Mouse (Mus musculus) thymus, postnatal 14 days (tissue): ENCODE measurements around the gene Psg20.
"Not testable (repeated sequence)": the region's sequence is repeated elsewhere in the genome, so short reads cannot be mapped to it uniquely, and the experiment has no call there.

ENCODE experiments used
- DNase-seq: peaks from one replicate; pipeline ENCODE4 v3.0.0; 2021

The Psg20 gene

DNA sequence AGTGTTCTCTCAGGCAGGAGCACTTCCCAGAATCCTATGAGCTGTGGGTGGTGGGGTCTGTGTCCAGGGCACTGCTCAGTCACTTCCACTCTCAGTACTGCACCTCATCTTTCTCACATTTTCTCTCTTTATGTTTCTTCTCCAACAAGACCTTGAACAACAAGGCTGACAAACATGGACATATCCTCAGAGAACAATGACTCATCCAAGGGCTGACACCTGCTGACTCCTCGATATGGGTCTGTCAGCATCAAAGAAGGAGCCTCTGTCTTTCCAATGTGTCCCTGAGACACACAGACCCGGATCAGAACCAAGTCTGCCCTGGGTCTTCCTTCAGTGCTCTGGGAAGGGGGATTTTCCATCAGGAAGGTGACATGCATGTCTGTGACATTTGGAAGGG, at the start of gene Psg20:
TSS of gene Psg20 (minus strand) at position 101 of the 400 bp plus-strand sequence.
- DNase-seq: no peak

- no peak for DNase-seq
Measured at GRCm38 (mm10) chr7:18734451-18734850, 48.5 kb upstream of the Psg20 start.

GRCm38 (mm10) chr7:18733111-18733510, 47.1 kb upstream of the Psg20 start:
- no peak for DNase-seq

GRCm38 (mm10) chr7:18728391-18728790, 42.4 kb upstream of the Psg20 start:
- no peak for DNase-seq

DNA sequence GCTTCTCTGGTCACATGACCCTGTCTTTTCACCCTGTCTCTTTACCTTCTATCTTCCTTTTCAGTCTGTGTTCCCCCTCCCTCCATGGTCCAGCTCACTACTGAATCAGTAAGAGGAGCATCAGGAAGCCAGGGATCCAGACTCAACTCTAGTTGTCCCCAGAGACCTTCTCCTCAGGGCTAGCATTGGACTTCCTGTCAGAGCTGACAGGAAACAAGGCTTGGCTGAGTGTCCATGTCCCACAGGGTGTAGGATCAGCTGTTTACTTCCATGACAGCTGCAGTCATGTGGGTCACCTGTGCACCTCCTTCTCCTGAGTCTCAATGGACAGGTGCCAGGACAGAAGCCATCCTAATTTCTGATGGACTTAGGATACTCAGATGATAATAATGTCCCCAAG, 39.9 kb upstream of the Psg20 start:
- not testable (repeated sequence) for DNase-seq

- DNase-seq: no peak
Measured at GRCm38 (mm10) chr7:18724001-18724400, 38.0 kb upstream of the Psg20 start.

DNA sequence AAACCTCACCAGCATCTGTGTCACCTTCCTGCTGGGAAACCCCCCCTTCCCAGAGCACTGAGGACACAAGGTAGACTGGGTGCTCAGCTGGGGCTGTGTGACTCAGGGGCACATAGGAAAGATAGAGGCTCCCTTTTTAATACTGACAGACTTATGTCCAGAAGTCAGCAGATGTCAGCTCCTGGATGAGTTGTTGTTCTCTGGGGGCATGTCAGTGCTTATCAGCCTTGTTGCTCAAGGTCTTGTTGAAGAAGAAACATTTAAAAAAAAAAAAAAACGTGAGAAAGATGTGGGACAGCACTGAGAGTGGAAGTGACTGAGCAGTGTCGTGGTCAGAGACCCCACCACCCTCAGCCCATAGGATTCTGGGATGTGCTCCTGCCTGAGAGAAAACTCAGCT, 31.8 kb upstream of the Psg20 start, which contains the start of gene Psg22:
TSS of gene Psg22 (plus strand) at position 301 of the 400 bp plus-strand sequence.
- DNase-seq: no peak

DNA sequence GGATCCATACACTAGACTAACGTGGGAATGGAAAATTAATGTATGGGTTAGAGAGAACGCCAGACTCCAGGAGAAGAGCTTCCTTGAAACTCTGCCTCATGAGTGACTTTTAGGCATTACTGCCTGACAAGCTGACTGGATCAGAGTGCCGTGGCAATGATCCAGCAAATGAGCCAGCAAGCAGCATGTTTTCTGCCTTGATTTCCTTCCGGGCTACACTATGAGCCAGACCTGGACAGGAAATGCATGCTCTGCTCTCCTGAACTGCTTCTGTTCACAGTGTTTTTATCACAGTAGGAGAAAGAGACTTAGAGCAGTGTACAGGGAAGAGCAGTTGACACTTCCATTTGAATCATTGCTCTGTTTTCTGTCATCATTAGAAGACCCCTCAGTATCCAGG, 29.6 kb upstream of the Psg20 start:
- no peak for DNase-seq

- DNase-seq: no peak
Measured at GRCm38 (mm10) chr7:18710846-18711245, 24.9 kb upstream of the Psg20 start.

DNA sequence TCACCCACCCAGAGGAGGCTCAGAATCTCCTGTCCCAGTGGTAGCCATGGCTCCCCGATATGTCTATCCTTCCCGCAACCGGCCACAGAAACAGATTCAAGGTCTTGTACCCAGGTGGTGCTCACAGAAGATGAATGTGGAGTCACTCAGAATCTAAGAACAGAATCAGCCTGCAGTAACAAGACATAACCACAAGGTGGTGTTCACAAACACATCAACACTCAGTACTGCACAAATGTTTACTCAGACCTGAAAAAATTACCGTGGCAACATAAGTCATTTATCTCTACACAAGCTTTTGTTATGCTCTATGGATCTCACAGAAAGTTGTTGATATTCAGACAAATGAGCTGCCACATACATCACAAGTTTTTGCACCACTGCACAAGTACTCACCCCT, 24.3 kb upstream of the Psg20 start:
- DNase-seq: not testable (repeated sequence)

- DNase-seq: no peak
Measured at GRCm38 (mm10) chr7:18685586-18685985, 399 bp downstream of the Psg20 start.

GRCm38 (mm10) chr7:18679772-18680171, 6.2 kb downstream of the Psg20 start:
- DNase-seq: no peak

DNA sequence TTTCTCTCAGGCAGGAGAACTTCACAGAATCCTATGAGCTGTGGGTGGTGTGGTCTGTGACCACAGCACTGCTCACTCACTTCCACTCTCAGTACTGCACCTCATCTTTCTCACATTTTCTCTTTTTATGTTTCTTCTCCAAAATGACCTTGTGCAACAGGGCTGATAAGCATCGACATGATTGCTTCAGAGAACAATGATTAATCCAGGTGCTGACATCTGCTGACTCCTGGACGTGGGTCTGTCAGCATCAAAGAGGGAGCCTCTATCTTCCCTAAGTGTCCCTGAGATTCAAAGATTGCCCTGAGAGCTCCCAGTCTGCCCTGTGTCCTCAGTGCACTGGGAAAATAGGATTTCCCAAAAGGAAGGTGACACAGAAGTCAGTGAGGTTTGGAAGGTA, 29.4 kb downstream of the Psg20 start, which contains the start of gene Psg21:
TSS of gene Psg21 (minus strand) at position 101 of the 400 bp plus-strand sequence.
- DNase-seq: not testable (repeated sequence)

GRCm38 (mm10) chr7:18626921-18627320, 59.1 kb downstream of the Psg20 start:
- DNase-seq: not testable (repeated sequence)
